Mouse (Mus musculus) midbrain, embryonic 13.5 days (tissue): Measurements from ENCODE around the gene Dedd2. TPM values are rescaled to one million over a fixed set of nuclear protein-coding genes. Genes with fewer than 3 reads are reported as not detected.
"Not testable (repeated sequence)": the region's sequence is repeated elsewhere in the genome, so short reads cannot be mapped to it uniquely, and the experiment has no call there.

Source experiments
- ATAC-seq: fragments of 200-750 bp; cut with Nextera tagmentation; 2 replicates; pipeline ENCODE4 v1.8.0; 2017; ENCODE audit warnings: mild to moderate bottlenecking, moderate TSS enrichment, moderate library complexity
- H3K27ac ChIP-seq: fragments of 300-500 bp; sonication (generic); 2 replicates; pipeline ENCODE4 v1.5.1; 2015; ENCODE audit warnings: inconsistent platforms, mild to moderate bottlenecking, moderate library complexity
- H3K27me3 ChIP-seq: fragments of 300-500 bp; sonication (generic); 2 replicates; pipeline ENCODE4 v1.6.1; 2015; ENCODE audit warnings: mild to moderate bottlenecking, inconsistent platforms
- H3K36me3 ChIP-seq: fragments of 300-500 bp; sonication (generic); 2 replicates; pipeline ENCODE4 v1.6.1; 2015; ENCODE audit warnings: mild to moderate bottlenecking, inconsistent platforms
- H3K4me1 ChIP-seq: fragments of 300-500 bp; sonication (generic); replicated peaks from 2 replicates; pipeline ENCODE4 v1.6.1; 2015; ENCODE audit warnings: inconsistent platforms
- H3K4me2 ChIP-seq: fragments of 300-500 bp; sonication (generic); replicated peaks from 2 replicates; pipeline ENCODE4 v1.6.1; 2015; ENCODE audit warnings: moderate library complexity, mild to moderate bottlenecking, inconsistent platforms
- H3K4me3 ChIP-seq: fragments of 300-500 bp; sonication (generic); replicated peaks from 2 replicates; pipeline ENCODE4 v1.5.1; 2015; ENCODE audit warnings: mild to moderate bottlenecking, inconsistent platforms
- H3K9ac ChIP-seq: fragments of 300-500 bp; sonication (generic); replicated peaks from 2 replicates; pipeline ENCODE4 v1.6.1; 2015; ENCODE audit warnings: mild to moderate bottlenecking, inconsistent platforms
- H3K9me3 ChIP-seq: fragments of 300-500 bp; sonication (generic); 2 replicates; pipeline ENCODE4 v1.6.1; 2016; ENCODE audit warnings: mild to moderate bottlenecking, inconsistent platforms
- WGBS: fragments of 180-500 bp; shearing (Covaris S2); methylation state at CpG from one replicate; pipeline ENCODE4 v1.1.7; 2015; 5-methylcytosine and 5-hydroxymethylcytosine counted together
- polyA plus RNA-seq: library from polyadenylated mRNA; unstranded; fragments of >200 nt; fragmentation: Nextera tagmentation; extraction: Ambion mirVana; gene quantifications from 2 replicates; pipeline ENCODE4 v1.2.1, GENCODE M21; 2015

Dedd2 gene
- polyA plus RNA-seq: 12.5 and 13.3 TPM in 2 replicates

DNA sequence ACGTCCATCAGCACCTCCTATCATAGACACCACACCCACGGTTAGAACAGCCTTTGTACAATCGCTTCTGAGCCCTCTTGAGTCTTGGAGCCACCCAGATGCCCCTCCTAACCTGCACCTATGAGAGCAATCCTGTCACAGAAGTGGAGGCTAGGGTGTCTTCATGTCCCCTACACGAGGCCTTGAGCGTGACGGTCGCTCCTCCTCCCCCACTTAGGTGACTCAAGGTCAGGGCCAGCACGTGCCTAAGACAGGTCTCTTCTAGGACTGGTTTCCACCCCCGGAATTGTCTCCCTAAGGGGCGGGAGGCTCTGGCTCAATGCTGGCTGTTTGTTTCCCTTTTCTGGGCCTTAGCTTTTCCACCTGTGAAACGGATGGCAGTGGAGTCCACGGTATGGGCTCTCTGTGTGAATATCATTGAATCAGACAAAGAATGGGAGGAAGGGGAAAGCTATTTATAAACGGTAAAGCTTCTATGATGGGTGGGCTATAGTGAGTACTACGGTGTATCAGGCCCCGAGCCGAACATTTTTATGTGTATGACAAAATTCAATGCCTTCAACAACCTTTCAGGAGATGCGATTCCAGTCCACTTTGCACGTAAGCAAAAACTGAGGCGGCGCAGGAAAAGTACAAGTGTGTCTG lies at the start of gene Dedd2:
Dedd2 (minus strand) TSS at position 159 of the 645 bp plus-strand sequence.
- Histone ChIP-seq H3K27me3 (no peaks in the 10 kb centered on the region), H3K4me3 (peak within 1 kb of the TSS; percentile 64), H3K36me3 (peaks cover 32% of the 10 kb centered on the region), H3K4me2 (peak within 1 kb of the TSS; percentile 88), H3K27ac (peak within 1 kb of the TSS; percentile 87), H3K9ac (peak within 1 kb of the TSS; percentile 76), H3K4me1 (peaks cover 45% of the 10 kb centered on the region), H3K9me3 (no peaks in the 10 kb centered on the region)
- WGBS: 7% methylated on average over 20 of the region's 20 CpGs
- ATAC-seq: peak; percentile 4

- 83% methylated on average over 8 of the region's 8 CpGs for WGBS
- H3K36me3 ChIP-seq: peaks cover 38% of the 10 kb centered on the region
- no peaks in the 10 kb centered on the region for H3K9me3 ChIP-seq
- no peak overlapping the region for H3K27ac ChIP-seq
- H3K4me2 ChIP-seq: peak overlapping the region; percentile 72
- no peak for ATAC-seq
- H3K4me3 ChIP-seq: peak overlapping the region; percentile 77
- H3K9ac ChIP-seq: peak overlapping the region; percentile 88
- H3K27me3 ChIP-seq: no peaks in the 10 kb centered on the region
- peaks cover 44% of the 10 kb centered on the region for H3K4me1 ChIP-seq
Measured at GRCm38 (mm10) chr7:25269545-25270271, 49.3 kb upstream of the Dedd2 start.

DNA sequence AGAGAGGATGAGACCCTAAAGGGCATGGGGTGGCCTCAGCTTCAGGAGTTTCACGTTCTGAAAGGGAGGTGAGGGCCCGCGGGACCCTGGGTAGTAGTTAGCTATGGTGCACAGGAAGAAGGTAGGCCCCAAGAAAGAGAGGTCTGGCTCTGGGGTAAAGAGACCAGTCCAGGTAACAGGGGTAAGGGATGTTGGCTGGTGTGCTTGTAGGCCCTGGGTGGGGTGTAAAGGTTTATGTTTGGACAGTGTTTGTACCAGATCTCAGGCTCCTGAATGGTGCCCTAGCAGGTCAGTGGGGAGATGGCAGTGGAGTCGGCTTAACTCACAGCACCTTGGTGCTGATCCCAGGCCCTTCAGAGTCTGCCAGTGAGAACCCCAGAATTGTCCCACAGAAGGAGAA lies 48.6 kb upstream of the Dedd2 start:
- WGBS: 51% methylated on average over 4 of the region's 4 CpGs
- H3K4me2 ChIP-seq: peak overlapping the region; percentile 72
- H3K9me3 ChIP-seq: no peaks in the 10 kb centered on the region
- 0 out of 2 replicates have a peak, but pooled peaks cover 3% of the 10 kb centered on the region for H3K27me3 ChIP-seq
- H3K4me1 ChIP-seq: peaks cover 38% of the 10 kb centered on the region
- peak overlapping the region; percentile 88 for H3K9ac ChIP-seq
- H3K4me3 ChIP-seq: peak overlapping the region; percentile 77
- H3K36me3 ChIP-seq: peaks cover 34% of the 10 kb centered on the region
- ATAC-seq: no peak
- H3K27ac ChIP-seq: peak overlapping the region; percentile 89; the same call in 1 of the 2 replicates

DNA sequence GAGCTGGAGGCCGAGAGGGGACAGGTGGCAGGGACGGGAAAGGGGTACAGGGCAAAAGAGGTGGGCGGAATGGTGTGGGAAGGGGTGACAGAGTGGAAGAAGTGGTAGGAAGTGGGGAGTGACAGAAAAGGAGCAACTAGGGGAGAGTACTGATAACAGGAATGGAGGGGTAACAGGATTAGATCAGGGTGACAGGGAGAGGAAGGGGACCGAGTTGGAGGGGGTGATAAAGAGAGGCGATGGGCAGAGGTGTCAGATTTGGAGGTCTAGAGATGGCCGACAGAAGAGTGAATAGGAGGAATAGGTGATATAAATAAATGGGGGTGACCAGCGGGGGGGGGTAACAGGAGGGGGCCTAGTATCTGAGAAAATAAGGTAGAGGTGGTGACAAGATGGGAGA lies 48.2 kb upstream of the Dedd2 start:
- Histone ChIP-seq H3K9ac (peak overlapping the region; percentile 88), H3K36me3 (peaks cover 29% of the 10 kb centered on the region), H3K27me3 (0 out of 2 replicates have a peak, but pooled peaks cover 3% of the 10 kb centered on the region), H3K4me2 (peak overlapping the region; percentile 72), H3K4me1 (peaks cover 33% of the 10 kb centered on the region), H3K9me3 (no peaks in the 10 kb centered on the region), H3K4me3 (peak overlapping the region; percentile 77), H3K27ac (peak overlapping the region; percentile 89)
- WGBS: 6% methylated on average over 7 of the region's 7 CpGs
- ATAC-seq: peak; percentile 0; the same call in 1 of the 2 replicates

DNA sequence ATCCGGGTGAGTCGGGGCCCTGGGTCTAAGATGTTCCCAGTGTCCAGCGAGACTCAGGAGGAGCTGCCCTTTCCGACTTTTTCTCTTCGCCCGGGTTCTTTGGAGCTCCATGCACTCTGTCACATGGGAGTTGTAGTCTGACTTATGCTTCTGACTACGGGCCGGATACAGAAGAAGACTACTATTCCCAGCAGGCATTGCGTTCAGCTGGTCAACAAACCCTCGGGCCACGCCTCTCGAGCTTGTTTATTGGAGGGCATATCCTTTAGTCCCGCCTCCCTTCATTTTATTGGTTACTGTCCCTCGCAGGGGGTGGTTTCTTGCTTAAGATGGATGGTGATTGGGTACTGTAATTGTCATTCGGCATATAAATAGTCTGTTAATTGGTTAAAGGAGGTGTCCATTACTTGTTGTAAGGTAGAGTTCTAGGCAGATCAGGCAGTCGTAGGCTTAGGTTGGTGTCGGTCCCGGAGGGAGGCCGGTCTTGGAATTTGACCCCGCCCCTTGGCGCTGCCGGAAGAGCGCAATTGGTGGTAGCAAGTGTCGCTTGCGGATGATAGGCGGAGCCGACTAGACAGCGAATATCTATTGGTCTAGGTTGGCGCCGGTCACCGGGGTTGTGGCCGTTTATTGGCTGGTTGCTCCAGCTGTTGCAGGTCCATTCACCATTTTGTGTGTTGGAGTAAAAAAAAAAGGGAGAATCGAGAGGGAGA lies 47.5 kb upstream of the Dedd2 start:
- H3K9ac ChIP-seq: peak overlapping the region; percentile 88
- H3K4me2 ChIP-seq: peak overlapping the region; percentile 72
- peaks cover 28% of the 10 kb centered on the region for H3K4me1 ChIP-seq
- peak overlapping the region; percentile 77 for H3K4me3 ChIP-seq
- peak overlapping the region; percentile 91 for H3K27ac ChIP-seq
- 0 out of 2 replicates have a peak, but pooled peaks cover 3% of the 10 kb centered on the region for H3K27me3 ChIP-seq
- WGBS: under 1% methylated on average over 33 of the region's 33 CpGs
- no peaks in the 10 kb centered on the region for H3K9me3 ChIP-seq
- peaks cover 22% of the 10 kb centered on the region for H3K36me3 ChIP-seq
- ATAC-seq: peak; percentile 96

- H3K27ac ChIP-seq: peak within 1 kb of the TSS; percentile 91
- peaks cover 17% of the 10 kb centered on the region for H3K36me3 ChIP-seq
- 1% methylated on average over 29 of the region's 29 CpGs for WGBS
Measured at GRCm38 (mm10) chr7:25267301-25267750, 46.9 kb upstream of the Dedd2 start, which contains the start of gene Cic. TSS of gene Cic (plus strand) at chr7:25267704.

DNA sequence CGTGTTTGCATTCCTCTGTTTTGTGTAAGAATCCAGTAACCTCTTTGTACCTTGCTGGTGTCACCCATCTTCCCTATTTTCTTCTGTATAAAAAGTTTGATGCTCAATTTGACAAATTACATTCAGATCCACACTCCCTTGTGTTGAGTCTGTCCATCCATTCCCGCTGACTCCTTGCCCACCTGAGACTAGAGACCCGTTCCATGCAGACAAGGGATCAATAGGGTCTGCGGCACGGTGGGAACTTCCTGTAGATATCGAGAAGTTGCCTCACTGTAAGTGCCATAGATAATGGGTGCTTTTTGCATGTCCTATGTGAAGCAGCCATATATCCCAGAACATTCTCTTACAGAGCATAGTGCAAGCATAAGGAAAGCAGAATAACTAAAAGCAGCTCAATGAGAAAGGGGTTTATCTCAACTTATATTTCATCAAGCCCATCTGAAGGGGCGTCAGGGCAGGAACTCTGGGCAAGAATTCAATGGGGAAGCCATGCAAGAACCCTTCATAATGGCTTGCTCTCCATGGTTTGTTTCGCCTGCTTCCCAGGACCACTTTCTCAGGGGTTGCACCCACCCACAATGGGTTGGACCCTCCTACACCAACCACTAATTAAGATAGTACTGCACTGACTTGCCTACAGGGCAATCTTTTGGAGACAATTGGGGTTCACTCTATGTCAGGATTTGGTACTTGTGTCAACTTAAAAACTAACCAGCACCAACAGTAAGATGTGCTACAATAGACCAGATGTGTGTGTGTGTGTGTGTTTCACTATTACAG lies 46.0 kb upstream of the Dedd2 start:
- H3K9ac ChIP-seq: no peak overlapping the region
- peaks cover 28% of the 10 kb centered on the region for H3K4me1 ChIP-seq
- H3K9me3 ChIP-seq: no peaks in the 10 kb centered on the region
- peak overlapping the region; percentile 55 for H3K4me2 ChIP-seq
- H3K4me3 ChIP-seq: no peak overlapping the region
- H3K27ac ChIP-seq: no peak overlapping the region
- ATAC-seq: no peak
- peaks cover 7% of the 10 kb centered on the region for H3K36me3 ChIP-seq
- 90% methylated on average over 8 of the region's 8 CpGs for WGBS
- H3K27me3 ChIP-seq: 0 out of 2 replicates have a peak, but pooled peaks cover 3% of the 10 kb centered on the region

More at GRCm38 (mm10) chr7:25267301-25267750, 46.9 kb upstream of the Dedd2 start, which contains the start of gene Cic:
- ATAC-seq: peak; percentile 80
- Histone ChIP-seq H3K4me2 (peak within 1 kb of the TSS; percentile 72), H3K9me3 (no peaks in the 10 kb centered on the region), H3K27me3 (0 out of 2 replicates have a peak, but pooled peaks cover 3% of the 10 kb centered on the region), H3K4me3 (peak within 1 kb of the TSS; percentile 77), H3K4me1 (peaks cover 28% of the 10 kb centered on the region), H3K9ac (peak within 1 kb of the TSS; percentile 88)

GRCm38 (mm10) chr7:25265743-25266142 lies 45.3 kb upstream of the Dedd2 start:
- H3K36me3 ChIP-seq, H3K27ac ChIP-seq, H3K9ac ChIP-seq, ATAC-seq, H3K9me3 ChIP-seq, H3K4me3 ChIP-seq, H3K4me2 ChIP-seq, H3K27me3 ChIP-seq: not testable (repeated sequence)
- peaks cover 27% of the 10 kb centered on the region for H3K4me1 ChIP-seq
- 88% methylated on average over 5 of the region's 5 CpGs for WGBS

- Histone ChIP-seq H3K4me1 (peaks cover 11% of the 10 kb centered on the region), H3K4me2 (no peak overlapping the region), H3K4me3 (no peak overlapping the region), H3K27me3 (0 out of 2 replicates have a peak, but pooled peaks cover 3% of the 10 kb centered on the region), H3K27ac (no peak overlapping the region), H3K9me3 (no peaks in the 10 kb centered on the region), H3K9ac (no peak overlapping the region), H3K36me3 (no peaks in the 10 kb centered on the region)
- WGBS: 29% methylated on average over 17 of the region's 17 CpGs
- ATAC-seq: no peak
Measured at GRCm38 (mm10) chr7:25263968-25264870, 43.8 kb upstream of the Dedd2 start.

DNA sequence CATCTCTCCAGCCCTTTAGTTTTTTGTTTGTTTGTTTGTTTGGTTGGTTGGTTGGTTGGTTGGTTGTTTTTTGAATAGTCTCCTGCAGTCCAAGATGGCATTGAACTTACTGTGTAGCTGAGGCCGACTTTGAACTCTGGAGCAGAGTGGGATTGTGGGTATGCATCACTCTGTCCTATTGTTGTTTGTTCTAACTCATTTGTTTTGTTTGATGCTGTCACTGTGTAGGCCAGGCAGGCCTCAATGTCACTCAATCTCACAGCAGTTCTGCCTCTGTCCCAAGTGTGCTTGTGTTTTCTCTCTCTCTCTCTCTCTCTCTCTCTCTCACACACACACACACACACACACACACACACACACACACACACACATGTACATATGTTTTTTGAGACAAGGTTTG lies 41.5 kb upstream of the Dedd2 start:
- Histone ChIP-seq H3K36me3 (no peaks in the 10 kb centered on the region), H3K27me3 (0 out of 2 replicates have a peak, but pooled peaks cover 3% of the 10 kb centered on the region), H3K27ac (no peak overlapping the region), H3K4me3 (no peak overlapping the region), H3K9ac (no peak overlapping the region), H3K9me3 (no peaks in the 10 kb centered on the region), H3K4me2 (no peak overlapping the region), H3K4me1 (peaks cover 2% of the 10 kb centered on the region)
- no peak for ATAC-seq
- 82% methylated on average over 1 of the region's 1 CpGs for WGBS
